Mouse (Mus musculus) hindbrain, postnatal 0 days (tissue): ENCODE measurements at regions not wholly inside any gene's neighbourhood (a gene's known extent, or its start where the extent isn't known, plus 50 kb on each side); places are given as distances from the start of the nearest gene placed in this dataset.
A peak's percentile ranks its signal among the peaks of the same experiment; 100 is the strongest.

Experiments
- ATAC-seq: fragments of 200-750 bp; cut with Nextera tagmentation; 2 replicates; pipeline ENCODE4 v1.8.0; 2017; ENCODE audit warnings: mild to moderate bottlenecking, moderate TSS enrichment, moderate library complexity
- DNase-seq: peaks from one replicate; pipeline ENCODE4 v3.0.0-alpha.2; 2015; ENCODE audit warnings: low spot score
- H3K27ac ChIP-seq: fragments of 300-500 bp; sonication (generic); 2 replicates; pipeline ENCODE4 v1.5.1; 2014; ENCODE audit warnings: mild to moderate bottlenecking
- H3K27me3 ChIP-seq: fragments of 300-500 bp; sonication (generic); 2 replicates; pipeline ENCODE4 v1.6.1; 2014; ENCODE audit warnings: low read length, mixed read lengths; ENCODE audit not compliant: insufficient read depth
- H3K36me3 ChIP-seq: fragments of 300-500 bp; sonication (generic); 2 replicates; pipeline ENCODE4 v1.6.1; 2014; ENCODE audit warnings: low read length, mixed read lengths; ENCODE audit not compliant: insufficient read depth
- H3K4me1 ChIP-seq: fragments of 300-500 bp; sonication (generic); 2 replicates; pipeline ENCODE4 v1.6.1; 2014; ENCODE audit warnings: antibody characterized with exemption, low read length, mixed read lengths; ENCODE audit not compliant: insufficient read depth
- H3K4me2 ChIP-seq: fragments of 300-500 bp; sonication (generic); 2 replicates; pipeline ENCODE4 v1.6.1; 2014; ENCODE audit warnings: low read depth, mild to moderate bottlenecking, low read length, moderate library complexity, mixed read lengths
- H3K4me3 ChIP-seq: fragments of 300-500 bp; sonication (generic); 2 replicates; pipeline ENCODE4 v1.5.1; 2014; ENCODE audit warnings: low read length
- H3K9ac ChIP-seq: fragments of 300-500 bp; sonication (generic); replicated peaks from 2 replicates; pipeline ENCODE4 v1.6.1; 2014; ENCODE audit warnings: mild to moderate bottlenecking, low read length, moderate library complexity, mixed read lengths
- H3K9me3 ChIP-seq: fragments of 300-500 bp; sonication (generic); 2 replicates; pipeline ENCODE4 v1.6.1; 2016; ENCODE audit warnings: low read length, mixed read lengths
- CTCF ChIP-seq: IDR thresholded peaks from 2 replicates; pipeline ENCODE4 v1.5.1; 2016; ENCODE audit warnings: antibody characterized with exemption, control low read depth, low read depth
- WGBS: fragments of 180-500 bp; shearing (Covaris S2); extraction: QIAGEN DNeasy Blood & Tissue Kit; methylation state at CpG from one replicate; pipeline ENCODE4 v1.1.7; 2014; 5-methylcytosine and 5-hydroxymethylcytosine counted together

GRCm38 (mm10) chr1:167929729-167930341, 240.8 kb downstream of the Lmx1a start:
- Histone ChIP-seq H3K27ac (no peak overlapping the region), H3K9me3 (no peaks in the 10 kb centered on the region), H3K4me3 (peak overlapping the region; percentile 33), H3K4me2 (peak overlapping the region; percentile 66), H3K9ac (0 out of 2 replicates have a peak overlapping the region, but pooled peaks have one; percentile 17), H3K4me1 (peaks cover 5% of the 10 kb centered on the region; the same call in 1 of the 2 replicates), H3K27me3 (no peaks in the 10 kb centered on the region), H3K36me3 (no peaks in the 10 kb centered on the region)
- TF ChIP-seq CTCF = peak; percentile 77
- WGBS = under 1% methylated on average over 28 of the region's 28 CpGs
- peak; percentile 80 for DNase-seq
- peak; percentile 69 for ATAC-seq

GRCm38 (mm10) chr1:167932088-167932487, 243.1 kb downstream of the Lmx1a start:
- H3K4me3 ChIP-seq = no peak overlapping the region
- TF ChIP-seq CTCF = peak; percentile 74
- ATAC-seq (no peak), DNase-seq (peak; percentile 88)
- peaks cover 5% of the 10 kb centered on the region; the same call in 1 of the 2 replicates for H3K4me1 ChIP-seq
- H3K4me2 ChIP-seq = no peak overlapping the region
- H3K9ac ChIP-seq = no peak overlapping the region
- 38% methylated on average over 2 of the region's 2 CpGs for WGBS
- H3K9me3 ChIP-seq = no peaks in the 10 kb centered on the region
- no peak overlapping the region for H3K27ac ChIP-seq
- H3K36me3 ChIP-seq = no peaks in the 10 kb centered on the region
- no peaks in the 10 kb centered on the region for H3K27me3 ChIP-seq

- no peaks in the 10 kb centered on the region for H3K4me1 ChIP-seq
- WGBS = 79% methylated on average over 4 of the region's 4 CpGs
- H3K9ac ChIP-seq = no peak overlapping the region
- no peak for TF ChIP-seq CTCF
- no peaks in the 10 kb centered on the region for H3K36me3 ChIP-seq
- ATAC-seq (no peak), DNase-seq (no peak)
- H3K27me3 ChIP-seq = no peaks in the 10 kb centered on the region
- H3K4me2 ChIP-seq = no peak overlapping the region
- H3K27ac ChIP-seq = no peak overlapping the region
- H3K4me3 ChIP-seq = no peak overlapping the region
- no peaks in the 10 kb centered on the region for H3K9me3 ChIP-seq
Measured at GRCm38 (mm10) chr1:167936726-167937125, 247.7 kb downstream of the Lmx1a start.

GRCm38 (mm10) chr1:167938176-167938575, 249.1 kb downstream of the Lmx1a start:
- no peak overlapping the region for H3K9ac ChIP-seq
- no peaks in the 10 kb centered on the region for H3K4me1 ChIP-seq
- ATAC-seq = 0 out of 2 replicates have a peak, but pooled peaks have one; percentile 30
- no peaks in the 10 kb centered on the region for H3K36me3 ChIP-seq
- TF ChIP-seq CTCF = peak; percentile 46
- no peak overlapping the region for H3K27ac ChIP-seq
- H3K4me2 ChIP-seq = no peak overlapping the region
- WGBS = 87% methylated on average over 2 of the region's 2 CpGs
- no peaks in the 10 kb centered on the region for H3K27me3 ChIP-seq
- no peak for DNase-seq
- H3K4me3 ChIP-seq = no peak overlapping the region
- H3K9me3 ChIP-seq = no peaks in the 10 kb centered on the region

GRCm38 (mm10) chr1:167942037-167942470, 253.0 kb downstream of the Lmx1a start:
- H3K27ac ChIP-seq = no peak overlapping the region
- 16% methylated on average over 8 of the region's 8 CpGs for WGBS
- H3K9me3 ChIP-seq = no peaks in the 10 kb centered on the region

GRCm38 (mm10) chr1:167943121-167943520, 254.1 kb downstream of the Lmx1a start:
- Histone ChIP-seq H3K27me3 (no peaks in the 10 kb centered on the region), H3K27ac (no peak overlapping the region), H3K9me3 (no peaks in the 10 kb centered on the region), H3K4me3 (no peak overlapping the region), H3K4me2 (no peak overlapping the region), H3K36me3 (no peaks in the 10 kb centered on the region), H3K4me1 (no peaks in the 10 kb centered on the region), H3K9ac (no peak overlapping the region)
- DNase-seq = no peak
- WGBS = 59% methylated on average over 8 of the region's 8 CpGs
- no peak for ATAC-seq
- no peak for TF ChIP-seq CTCF

More at GRCm38 (mm10) chr1:167942037-167942470, 253.0 kb downstream of the Lmx1a start:
- TF ChIP-seq CTCF = peak; percentile 85
- no peak overlapping the region for H3K9ac ChIP-seq
- DNase-seq (peak; percentile 89), ATAC-seq (peak; percentile 56)
- no peaks in the 10 kb centered on the region for H3K4me1 ChIP-seq
- 0 out of 2 replicates have a peak overlapping the region, but pooled peaks have one; percentile 8 for H3K4me3 ChIP-seq
- no peaks in the 10 kb centered on the region for H3K36me3 ChIP-seq
- peak overlapping the region; percentile 47 for H3K4me2 ChIP-seq
- H3K27me3 ChIP-seq = no peaks in the 10 kb centered on the region

- Histone ChIP-seq H3K9ac (no peak overlapping the region), H3K4me2 (no peak overlapping the region), H3K9me3 (no peaks in the 10 kb centered on the region), H3K27me3 (no peaks in the 10 kb centered on the region), H3K27ac (no peak overlapping the region), H3K4me1 (no peaks in the 10 kb centered on the region), H3K36me3 (no peaks in the 10 kb centered on the region), H3K4me3 (no peak overlapping the region)
- ATAC-seq (no peak), DNase-seq (peak; percentile 43)
- WGBS = 47% methylated on average over 9 of the region's 9 CpGs
- no peak for TF ChIP-seq CTCF
Measured at GRCm38 (mm10) chr1:167945615-167946252, 256.7 kb downstream of the Lmx1a start.
